Comparison of ENCODE assay signal across 12 mouse cellular contexts in genomic region chr9:107417106-107417505, GRCm38 (mm10). TPM values are rescaled to one million over a fixed set of nuclear protein-coding genes. Genes with fewer than 3 reads are reported as not detected.
DNase-seq lines count a peak whose midpoint lies in the region; ATAC-seq lines count a peak whose summit lies in the region.
"Had no signal": no experiment of that assay in that cellular context is flagged by ENCODE, and none has a peak within 500 bp of the region (broad histone marks: within the 10 kb centered on the region; RNA-seq: fewer than 3 reads in every experiment).

No protein-coding gene starts in this region.

- peak; percentile 51 for ATAC-seq in hindbrain, embryonic 11.5 days (ENCODE audit: low FRiP score)
- peak; percentile 83 for ATAC-seq in midbrain, embryonic 13.5 days
- ATAC-seq in erythroid progenitor cell, adult 5-6 weeks (replicated peaks; ENCODE audit: low FRiP score, poor library complexity, severe bottlenecking): no peak
- ATAC-seq: intestine, postnatal 0 days had no signal

- H3K27me3 ChIP-seq in hindbrain, embryonic 11.5 days (ENCODE audit: control insufficient read depth, insufficient read depth, low read length): no peaks in the 10 kb centered on the region
- H3K27me3 ChIP-seq in midbrain, embryonic 13.5 days: no peaks in the 10 kb centered on the region

- H3K4me2 ChIP-seq in hindbrain, embryonic 11.5 days (replicated peaks; ENCODE audit: low read depth, low read length): no peak overlapping the region
- no peak overlapping the region for H3K4me2 ChIP-seq in midbrain, embryonic 13.5 days (replicated peaks)
- H3K4me2 ChIP-seq: forebrain, embryonic 12.5 days; limb, embryonic 13.5 days; lung, embryonic 14.5 days had no signal

- intact Hi-C loops in left cerebral cortex, postnatal 36 days (cut with DNase I): no loop called here

- H3K36me3 ChIP-seq in hindbrain, embryonic 11.5 days (ENCODE audit: control insufficient read depth, insufficient read depth, low read length): no peaks in the 10 kb centered on the region
- peaks cover 4% of the 10 kb centered on the region; the same call in 1 of the 2 replicates for H3K36me3 ChIP-seq in midbrain, embryonic 13.5 days
- H3K36me3 ChIP-seq: forebrain, embryonic 12.5 days; limb, embryonic 13.5 days had no signal

- H3K4me1 ChIP-seq in hindbrain, embryonic 11.5 days (replicated peaks; ENCODE audit: control insufficient read depth, insufficient read depth, low read length): no peaks in the 10 kb centered on the region
- H3K4me1 ChIP-seq in midbrain, embryonic 13.5 days (replicated peaks): peaks cover 42% of the 10 kb centered on the region
- H3K4me1 ChIP-seq: limb, embryonic 13.5 days had no signal

- peak; percentile 23 to 56 for DNase-seq in urinary bladder, adult 18-20 months (ENCODE audit: low spot score in 2 of 2)
- DNase-seq in urinary bladder, postnatal 4 days (ENCODE audit: low spot score in 2 of 2): no peak
- no peak for DNase-seq in hindbrain, embryonic 11.5 days (ENCODE audit: low spot score)
- no peak for DNase-seq in thymus, postnatal 36 days
- DNase-seq in left cerebral cortex, postnatal 36 days (ENCODE audit: low spot score in 2 of 2): no peak
- DNase-seq: cerebellum, adult 2 months; lung, embryonic 14.5 days had no signal

- no peak overlapping the region for H3K4me3 ChIP-seq in hindbrain, embryonic 11.5 days (ENCODE audit: low read depth, low read length)
- no peak overlapping the region for H3K4me3 ChIP-seq in midbrain, embryonic 13.5 days (replicated peaks)
- H3K4me3 ChIP-seq: forebrain, embryonic 12.5 days; limb, embryonic 13.5 days had no signal

- H3K9ac ChIP-seq in hindbrain, embryonic 11.5 days (ENCODE audit: low read depth, low read length): no peak overlapping the region
- H3K9ac ChIP-seq in midbrain, embryonic 13.5 days (replicated peaks): no peak overlapping the region
- H3K9ac ChIP-seq: forebrain, embryonic 12.5 days; limb, embryonic 13.5 days; lung, embryonic 14.5 days had no signal

- no peak overlapping the region for H3K27ac ChIP-seq in hindbrain, embryonic 11.5 days (ENCODE audit: low read depth, low read length)
- peak overlapping the region; percentile 61 for H3K27ac ChIP-seq in midbrain, embryonic 13.5 days
- H3K27ac ChIP-seq: forebrain, embryonic 12.5 days; limb, embryonic 13.5 days had no signal

- H3K9me3 ChIP-seq in hindbrain, embryonic 11.5 days (ENCODE audit: control insufficient read depth, low read length): no peaks in the 10 kb centered on the region
- no peaks in the 10 kb centered on the region for H3K9me3 ChIP-seq in midbrain, embryonic 13.5 days
- H3K9me3 ChIP-seq: forebrain, embryonic 12.5 days; limb, embryonic 13.5 days had no signal

- WGBS in hindbrain, embryonic 11.5 days: 65% methylated on average over 6 of the region's 6 CpGs
- 54% methylated on average over 6 of the region's 6 CpGs for whole genome bisulfite sequencing in midbrain, embryonic 13.5 days

RNA-seq across cellular contexts. Expression of gene Cacna2d2, which starts 17.7 kb away (rescaled TPM):
- polyA plus RNA-seq in hindbrain, embryonic 11.5 days (2014; fragmentation: Nextera tagmentation; extraction: Ambion mirVana): 2.0 and 4.2 TPM in 2 replicates
- 5.9 and 7.1 TPM in 2 replicates for polyA plus RNA-seq in midbrain, embryonic 13.5 days (2015; fragmentation: Nextera tagmentation; extraction: Ambion mirVana)
- not detected in 2 replicates for total RNA-seq in erythroid progenitor cell, adult 5-6 weeks (2015; ENCODE audit: low replicate concordance)
- not detected in 2 replicates for total RNA-seq in erythroid progenitor cell, adult 5-6 weeks (2017; ENCODE audit: low replicate concordance)
- 10 to 100 TPM; 23.0 to 38.4 TPM for total RNA-seq in left cerebral cortex, postnatal 36 days (2021)
- polyA plus RNA-seq: lung, embryonic 14.5 days had no signal

Comparison
In these comparisons a context has a peak if more than half of its experiments do, and no peak if none do; other contexts are left out.
1. DNase-seq: peak in urinary bladder, adult 18-20 months (2 of 2); none in urinary bladder, postnatal 4 days (0 of 2), hindbrain, embryonic 11.5 days (single experiment), thymus, postnatal 36 days (0 of 2) and left cerebral cortex, postnatal 36 days (0 of 2).
2. RNA of gene Cacna2d2, which starts 17.7 kb away (total RNA-seq): 23.0 to 38.4 TPM in left cerebral cortex, postnatal 36 days; not detected in erythroid progenitor cell, adult 5-6 weeks; every median in the first group is over 10 times any median in the second.